Mouse (Mus musculus) midbrain, postnatal 0 days (tissue): ENCODE measurements around the gene Olfr1396. TPM values are rescaled to one million over a fixed set of nuclear protein-coding genes. Genes with fewer than 3 reads are reported as not detected.

Source experiments
- ATAC-seq: fragments of 200-750 bp; cut with Nextera tagmentation; 2 replicates; pipeline ENCODE4 v1.8.0; 2017; ENCODE audit warnings: moderate number of reproducible peaks, mild to moderate bottlenecking, moderate TSS enrichment, moderate library complexity; ENCODE audit not compliant: low FRiP score
- DNase-seq: peaks from one replicate; pipeline ENCODE4 v3.0.0-alpha.2; 2015; ENCODE audit warnings: low spot score
- H3K27ac ChIP-seq: fragments of 300-500 bp; sonication (generic); 2 replicates; pipeline ENCODE4 v1.5.1; 2014; ENCODE audit warnings: low read depth, mild to moderate bottlenecking, low read length, mixed read lengths
- H3K27me3 ChIP-seq: fragments of 300-500 bp; sonication (generic); 2 replicates; pipeline ENCODE4 v1.6.1; 2014; ENCODE audit warnings: low read length, control low read depth, mixed read lengths; ENCODE audit not compliant: insufficient read depth
- H3K36me3 ChIP-seq: fragments of 300-500 bp; sonication (generic); 2 replicates; pipeline ENCODE4 v1.6.1; 2014; ENCODE audit warnings: low read length, control low read depth, mixed read lengths; ENCODE audit not compliant: insufficient read depth
- H3K4me1 ChIP-seq: fragments of 300-500 bp; sonication (generic); 2 replicates; pipeline ENCODE4 v1.6.1; 2014; ENCODE audit warnings: mild to moderate bottlenecking, control low read depth, antibody characterized with exemption, low read length, mixed read lengths; ENCODE audit not compliant: insufficient read depth
- H3K4me2 ChIP-seq: fragments of 300-500 bp; sonication (generic); 2 replicates; pipeline ENCODE4 v1.6.1; 2014; ENCODE audit warnings: low read depth, mild to moderate bottlenecking, low read length, mixed read lengths; ENCODE audit not compliant: poor library complexity, severe bottlenecking
- H3K4me3 ChIP-seq: fragments of 300-500 bp; sonication (generic); 2 replicates; pipeline ENCODE4 v1.5.1; 2014; ENCODE audit warnings: low read depth, mild to moderate bottlenecking, low read length, moderate library complexity
- H3K9ac ChIP-seq: fragments of 300-500 bp; sonication (generic); replicated peaks from 2 replicates; pipeline ENCODE4 v1.6.1; 2014; ENCODE audit warnings: mild to moderate bottlenecking, low read length, moderate library complexity, mixed read lengths; ENCODE audit not compliant: poor library complexity, severe bottlenecking
- H3K9me3 ChIP-seq: fragments of 300-500 bp; sonication (generic); 2 replicates; pipeline ENCODE4 v1.6.1; 2016; ENCODE audit warnings: low read length, control low read depth
- CTCF ChIP-seq: IDR thresholded peaks from 2 replicates; pipeline ENCODE4 v1.5.1; 2016; ENCODE audit warnings: antibody characterized with exemption, mild to moderate bottlenecking
- WGBS: fragments of 180-500 bp; shearing (Covaris S2); extraction: QIAGEN DNeasy Blood & Tissue Kit; methylation state at CpG from one replicate; pipeline ENCODE4 v1.1.7; 2014; 5-methylcytosine and 5-hydroxymethylcytosine counted together
- polyA plus RNA-seq: library from polyadenylated mRNA; unstranded; fragments of >200 nt; fragmentation: Nextera tagmentation; extraction: Ambion mirVana; gene quantifications from 2 replicates; pipeline ENCODE4 v1.2.1, GENCODE M21; 2015
- total RNA-seq: library from RNA; depleted of rRNA; stranded (reverse); fragments of >200 nt; gene quantifications from 2 replicates; pipeline ENCODE4 v1.2.3, GENCODE M21; 2014

Gene Olfr1396
- total and polyA plus RNA-seq, 2 experiments from 2014 or later: not detected

DNA sequence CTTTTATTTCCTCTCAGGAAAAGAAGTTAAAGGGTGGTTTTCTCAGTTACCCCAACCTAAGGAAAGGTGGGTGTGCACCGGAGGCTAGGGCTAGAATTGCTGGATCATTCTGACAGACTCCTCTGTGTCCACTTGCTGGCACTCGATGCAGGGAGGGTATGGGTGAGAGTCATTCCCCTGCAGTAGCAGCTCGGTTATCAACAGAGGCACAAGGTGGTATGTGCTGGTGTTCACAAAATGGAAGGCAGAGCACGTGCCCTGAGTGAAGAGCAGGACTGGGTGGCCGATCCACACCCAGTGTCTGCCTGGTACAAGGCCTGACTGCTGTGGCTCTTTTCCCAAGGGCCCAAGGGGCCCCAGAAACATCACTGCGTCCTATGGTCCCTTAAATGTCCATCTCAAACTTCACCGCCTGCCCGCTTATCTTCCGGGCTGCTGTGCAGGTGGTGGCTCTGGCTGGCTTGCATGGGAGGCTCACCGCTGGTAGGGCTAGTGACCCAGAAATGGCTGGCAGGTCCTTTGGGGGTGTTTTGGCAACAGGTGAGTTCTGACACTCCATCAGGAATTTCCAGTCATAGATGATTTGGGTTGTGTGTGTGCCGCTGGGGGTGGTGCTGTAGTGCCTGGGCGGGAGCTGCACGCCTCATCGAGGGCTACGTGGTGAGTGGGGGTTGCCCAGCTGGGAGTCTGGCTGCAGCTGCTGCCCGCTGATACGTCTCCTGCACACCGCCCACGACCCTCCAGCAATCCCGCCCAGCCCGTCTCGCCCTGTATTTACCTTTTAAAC, 26.7 kb downstream of the Olfr1396 start:
- Histone ChIP-seq H3K36me3 (no peaks in the 10 kb centered on the region), H3K9me3 (no peaks in the 10 kb centered on the region), H3K4me2 (0 out of 2 replicates have a peak overlapping the region, but pooled peaks have one; percentile 15), H3K4me3 (no peak overlapping the region), H3K4me1 (no peaks in the 10 kb centered on the region), H3K27ac (no peak overlapping the region), H3K9ac (no peak overlapping the region), H3K27me3 (no peaks in the 10 kb centered on the region)
- DNase-seq (no peak), ATAC-seq (no peak)
- 42% methylated on average over 22 of the region's 22 CpGs for WGBS
- TF ChIP-seq CTCF: no peak

GRCm38 (mm10) chr11:49086858-49087361, 27.8 kb downstream of the Olfr1396 start:
- no peaks in the 10 kb centered on the region for H3K9me3 ChIP-seq
- no peaks in the 10 kb centered on the region for H3K36me3 ChIP-seq
- no peaks in the 10 kb centered on the region for H3K4me1 ChIP-seq
- H3K27ac ChIP-seq: no peak overlapping the region
- H3K4me3 ChIP-seq: no peak overlapping the region
- 80% methylated on average over 6 of the region's 6 CpGs for WGBS
- no peaks in the 10 kb centered on the region for H3K27me3 ChIP-seq
- ATAC-seq: no peak
- H3K9ac ChIP-seq: no peak overlapping the region
- H3K4me2 ChIP-seq: no peak overlapping the region
- TF ChIP-seq CTCF: no peak
- no peak for DNase-seq

GRCm38 (mm10) chr11:49084875-49085274, 29.8 kb downstream of the Olfr1396 start:
- Histone ChIP-seq H3K4me3 (no peak overlapping the region), H3K27me3 (no peaks in the 10 kb centered on the region), H3K9me3 (no peaks in the 10 kb centered on the region), H3K9ac (no peak overlapping the region), H3K4me1 (no peaks in the 10 kb centered on the region), H3K36me3 (no peaks in the 10 kb centered on the region), H3K27ac (no peak overlapping the region), H3K4me2 (no peak overlapping the region)
- ATAC-seq: no peak
- 40% methylated on average over 3 of the region's 3 CpGs for WGBS
- DNase-seq: peak; percentile 32
- TF ChIP-seq CTCF: peak; percentile 13; the same call in 1 of the 2 replicates

GRCm38 (mm10) chr11:49084385-49084784, 30.3 kb downstream of the Olfr1396 start:
- WGBS: 80% methylated on average over 1 of the region's 1 CpGs
- DNase-seq: no peak
- Histone ChIP-seq H3K4me1 (no peaks in the 10 kb centered on the region), H3K36me3 (no peaks in the 10 kb centered on the region), H3K4me3 (no peak overlapping the region), H3K4me2 (no peak overlapping the region), H3K27ac (no peak overlapping the region), H3K9ac (no peak overlapping the region), H3K9me3 (no peaks in the 10 kb centered on the region), H3K27me3 (no peaks in the 10 kb centered on the region)
- TF ChIP-seq CTCF: no peak
- no peak for ATAC-seq

DNA sequence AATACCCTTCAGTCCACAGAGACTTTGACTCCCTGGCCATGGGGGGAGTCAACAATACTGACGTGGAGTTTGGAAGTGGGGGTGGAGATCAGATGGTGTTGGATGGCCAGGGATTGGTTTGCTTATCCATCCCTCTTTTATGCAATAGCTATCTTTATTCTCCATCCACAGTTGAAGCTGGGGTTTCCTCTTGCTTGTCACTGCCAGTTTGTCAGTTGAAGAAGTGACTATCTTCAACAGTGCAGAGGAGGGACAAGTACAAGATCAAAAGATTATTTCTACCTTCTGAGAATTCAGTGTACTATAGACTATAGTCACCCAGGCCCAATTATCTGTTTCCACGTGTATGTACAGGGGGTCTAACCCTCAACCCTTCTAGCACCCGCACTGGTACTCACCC, 30.9 kb downstream of the Olfr1396 start:
- no peak for DNase-seq
- 83% methylated on average over 3 of the region's 3 CpGs for WGBS
- Histone ChIP-seq H3K4me1 (no peaks in the 10 kb centered on the region), H3K9me3 (no peaks in the 10 kb centered on the region), H3K27ac (no peak overlapping the region), H3K36me3 (no peaks in the 10 kb centered on the region), H3K4me3 (no peak overlapping the region), H3K9ac (no peak overlapping the region), H3K27me3 (no peaks in the 10 kb centered on the region), H3K4me2 (no peak overlapping the region)
- ATAC-seq: no peak
- no peak for TF ChIP-seq CTCF

GRCm38 (mm10) chr11:49083146-49083545, 31.5 kb downstream of the Olfr1396 start:
- ATAC-seq: no peak
- WGBS: 95% methylated on average over 1 of the region's 1 CpGs
- no peaks in the 10 kb centered on the region for H3K9me3 ChIP-seq
- no peak for TF ChIP-seq CTCF
- no peak for DNase-seq
- no peaks in the 10 kb centered on the region for H3K27me3 ChIP-seq
- no peak overlapping the region for H3K27ac ChIP-seq
- H3K9ac ChIP-seq: no peak overlapping the region
- H3K36me3 ChIP-seq: no peaks in the 10 kb centered on the region
- H3K4me1 ChIP-seq: no peaks in the 10 kb centered on the region
- no peak overlapping the region for H3K4me3 ChIP-seq
- no peak overlapping the region for H3K4me2 ChIP-seq
